Mouse (Mus musculus) frontal cortex, postnatal 36 days (tissue): ENCODE measurements at regions not wholly inside any gene's neighbourhood (a gene's known extent, or its start where the extent isn't known, plus 50 kb on each side); places are given as distances from the start of the nearest gene placed in this dataset.
A peak's percentile ranks its signal among the peaks of the same experiment; 100 is the strongest.

Source experiments
- DNase-seq, 2 experiments: peaks; one replicate each; pipeline ENCODE4 v3.0.0; 2022; ENCODE audit warnings: low spot score in 2 of 2

DNA sequence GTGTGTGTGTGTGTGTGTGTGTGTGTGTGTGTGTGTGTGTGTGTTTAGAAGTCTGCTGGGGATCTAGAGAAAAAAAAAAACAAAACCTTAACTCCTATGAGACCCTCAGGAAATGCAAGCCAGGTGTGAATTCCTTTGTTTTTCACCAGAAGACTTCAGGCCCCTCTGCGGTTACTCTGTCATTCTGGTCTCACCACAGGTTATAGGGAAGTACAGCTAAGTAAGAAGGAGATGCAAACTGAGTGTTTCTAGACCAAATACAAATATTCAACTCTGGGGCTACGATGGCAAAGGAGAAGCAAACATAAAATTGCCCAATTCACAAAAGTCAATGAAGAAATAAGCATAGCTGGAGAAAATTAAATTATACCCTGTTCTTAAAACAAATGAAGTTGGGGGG, 54.9 kb upstream of the Basp1 start:
- no peak for DNase-seq

DNA sequence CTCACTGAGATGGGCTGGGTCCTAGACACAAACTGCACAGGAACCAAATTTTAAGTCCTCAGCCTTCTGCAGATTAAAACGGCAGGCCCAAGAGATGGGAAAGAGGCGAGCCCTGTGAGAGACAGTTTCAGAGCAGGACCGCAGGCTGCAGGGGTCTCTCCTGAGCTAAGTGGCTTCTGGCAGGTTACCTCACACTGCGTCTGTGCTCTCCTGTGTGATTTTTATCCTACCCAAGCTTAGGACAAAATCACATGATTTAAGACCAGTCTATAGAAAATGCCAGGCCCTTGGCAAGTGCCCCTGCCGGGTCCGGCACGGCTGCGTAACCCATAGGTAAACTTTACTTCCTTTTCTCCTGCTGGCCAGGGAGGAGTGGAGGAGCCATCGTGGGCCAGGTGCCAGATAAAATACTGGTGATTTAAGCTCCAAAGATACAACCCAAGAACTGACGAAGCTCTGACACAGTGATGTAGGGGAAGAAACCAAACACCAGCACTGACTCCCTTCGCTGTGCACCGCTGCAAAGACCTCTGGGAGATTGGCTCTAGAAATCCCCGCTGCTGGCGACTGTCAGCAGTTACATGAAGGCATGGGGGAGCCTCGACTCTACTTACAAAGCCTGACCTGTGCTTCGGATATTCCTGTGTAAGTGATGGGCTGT, 55.8 kb upstream of the Basp1 start:
- no peak for DNase-seq

DNA sequence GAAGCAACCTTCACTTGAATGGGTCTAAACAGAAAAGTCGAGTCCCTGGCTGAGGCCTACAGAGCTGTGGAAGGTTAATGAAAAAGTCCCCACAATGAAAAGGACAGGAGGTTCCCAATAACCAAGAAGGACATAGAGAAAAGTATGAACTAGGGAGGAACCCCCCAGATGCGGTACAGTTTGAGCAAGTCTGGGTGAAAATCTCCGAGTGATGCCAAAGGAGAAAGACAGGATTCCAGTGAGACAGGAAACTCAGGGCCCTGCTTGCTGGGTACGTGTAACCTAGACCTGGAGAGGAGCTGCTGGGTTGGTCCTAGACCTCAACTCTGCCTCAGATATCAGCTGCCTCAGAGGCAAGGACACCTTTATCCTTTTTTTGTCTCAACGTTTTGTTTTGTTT, 57.8 kb upstream of the Basp1 start:
- DNase-seq: no peak

DNA sequence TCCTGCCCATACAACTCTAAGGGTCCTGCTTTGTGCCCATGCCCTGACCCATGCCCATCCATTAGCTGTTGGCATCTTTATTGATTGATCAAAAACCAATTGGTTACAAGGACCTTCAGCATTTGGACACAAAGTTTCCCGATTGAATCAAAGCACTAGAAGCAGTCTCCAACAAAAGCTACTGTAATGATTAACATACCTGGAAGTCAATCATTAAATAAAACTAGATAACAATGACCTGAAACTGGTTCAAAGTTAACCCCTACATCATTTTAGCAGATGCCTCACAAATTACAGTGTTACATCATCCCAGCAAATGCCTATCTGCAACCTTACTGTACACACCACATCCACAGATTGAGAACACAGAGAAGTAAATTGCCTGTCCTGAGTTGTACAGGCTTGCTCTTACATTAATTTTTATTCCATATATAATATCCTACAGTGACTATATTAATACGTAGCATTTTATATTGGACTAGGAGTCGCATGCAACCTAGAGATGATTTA, 59.7 kb upstream of the Basp1 start:
- DNase-seq: no peak

DNA sequence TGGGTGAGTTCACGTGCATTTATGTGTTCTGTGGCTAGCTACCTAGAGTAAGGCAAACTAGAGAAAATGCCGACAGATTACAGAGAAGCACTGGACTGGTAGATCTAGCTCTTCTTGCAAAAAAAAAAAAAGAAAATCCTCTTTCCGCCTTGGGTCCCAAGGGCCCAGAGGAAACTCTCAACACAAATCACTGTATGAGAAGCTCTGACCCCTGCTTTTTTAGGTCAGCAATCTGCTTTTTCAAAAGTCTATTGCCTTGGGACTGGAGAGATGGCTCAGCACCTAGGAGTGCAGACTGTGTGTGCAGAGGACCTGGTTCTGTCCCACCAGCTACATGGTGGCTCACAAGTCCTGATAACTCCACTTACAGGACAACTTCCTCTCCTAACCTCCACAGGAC, 60.5 kb upstream of the Basp1 start:
- DNase-seq: no peak

DNA sequence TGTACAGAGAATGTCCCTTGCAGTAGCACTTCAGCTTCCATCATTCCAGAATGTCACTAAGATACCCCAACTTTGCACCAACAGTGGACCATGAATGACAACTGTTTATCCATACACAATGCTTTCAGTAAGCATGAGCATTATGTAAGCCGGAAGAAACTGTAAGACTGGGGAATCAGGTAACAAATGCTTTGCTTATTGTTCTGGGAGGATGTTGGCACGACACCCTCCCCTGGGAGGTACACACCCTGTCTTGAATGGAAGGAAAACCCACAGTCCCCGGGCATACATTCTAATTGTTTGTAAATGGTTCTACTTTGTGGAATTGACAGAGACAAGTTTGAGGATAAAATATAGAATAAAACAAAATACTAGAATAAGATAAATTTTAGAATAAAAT, 69.0 kb upstream of the Basp1 start:
- DNase-seq: no peak

DNA sequence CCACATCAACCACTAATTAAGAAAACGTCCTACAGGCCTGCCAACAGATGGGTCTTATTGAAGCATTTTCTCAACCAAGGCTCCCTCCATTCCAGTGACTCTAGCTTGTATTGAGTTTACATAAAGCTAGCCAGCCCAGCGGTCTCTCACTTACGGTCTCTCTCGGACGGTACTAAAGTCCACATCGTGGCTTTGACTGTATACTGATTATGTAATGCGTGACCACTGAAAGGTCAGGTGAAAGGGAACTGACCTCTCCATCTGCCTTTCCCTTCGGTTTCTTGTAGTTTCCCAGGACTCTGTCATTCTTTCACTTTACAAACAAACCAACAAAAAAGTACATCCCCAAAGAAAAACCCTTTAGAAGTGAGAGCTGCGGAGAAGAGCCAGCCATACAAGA, 71.8 kb upstream of the Basp1 start:
- no peak for DNase-seq

DNA sequence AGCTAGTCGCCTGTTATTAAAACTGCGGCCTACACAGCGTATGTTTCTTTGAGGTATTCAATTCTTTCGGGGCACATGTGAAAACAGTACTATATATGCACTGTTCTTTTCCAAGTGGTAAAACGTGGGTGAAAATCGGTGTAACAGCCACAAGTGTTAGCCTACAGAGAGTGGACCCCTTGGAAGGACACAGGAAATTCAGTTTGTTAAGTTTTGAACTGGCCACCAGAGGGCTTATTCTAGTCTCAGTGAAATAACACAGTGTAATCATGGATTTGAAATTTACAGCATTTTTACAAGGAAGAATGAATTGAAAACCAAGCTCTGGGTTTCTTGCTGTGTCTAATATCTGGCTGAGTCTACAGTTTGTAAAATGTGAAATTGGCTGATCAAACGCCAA, 72.6 kb upstream of the Basp1 start:
- no peak for DNase-seq

DNA sequence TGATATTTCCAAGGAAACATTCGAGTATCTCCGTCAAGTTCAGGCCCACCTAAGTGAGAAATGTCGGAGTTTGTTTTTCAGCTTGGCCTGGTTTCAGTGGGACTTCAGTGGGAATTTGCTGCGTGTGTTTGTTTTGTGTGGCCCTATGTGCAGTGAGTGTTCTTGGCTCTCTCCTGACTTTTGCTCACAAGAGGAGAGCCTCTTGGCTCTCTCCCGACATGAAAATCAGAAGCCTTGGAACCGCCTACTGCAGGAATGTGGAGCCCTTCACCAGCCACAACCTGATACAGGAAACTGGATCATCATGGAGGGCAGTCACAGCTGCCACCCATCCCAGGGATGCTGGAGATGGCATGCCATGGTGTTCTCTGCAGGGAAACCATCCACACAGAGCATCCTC, 76.2 kb upstream of the Basp1 start:
- no peak for DNase-seq

DNA sequence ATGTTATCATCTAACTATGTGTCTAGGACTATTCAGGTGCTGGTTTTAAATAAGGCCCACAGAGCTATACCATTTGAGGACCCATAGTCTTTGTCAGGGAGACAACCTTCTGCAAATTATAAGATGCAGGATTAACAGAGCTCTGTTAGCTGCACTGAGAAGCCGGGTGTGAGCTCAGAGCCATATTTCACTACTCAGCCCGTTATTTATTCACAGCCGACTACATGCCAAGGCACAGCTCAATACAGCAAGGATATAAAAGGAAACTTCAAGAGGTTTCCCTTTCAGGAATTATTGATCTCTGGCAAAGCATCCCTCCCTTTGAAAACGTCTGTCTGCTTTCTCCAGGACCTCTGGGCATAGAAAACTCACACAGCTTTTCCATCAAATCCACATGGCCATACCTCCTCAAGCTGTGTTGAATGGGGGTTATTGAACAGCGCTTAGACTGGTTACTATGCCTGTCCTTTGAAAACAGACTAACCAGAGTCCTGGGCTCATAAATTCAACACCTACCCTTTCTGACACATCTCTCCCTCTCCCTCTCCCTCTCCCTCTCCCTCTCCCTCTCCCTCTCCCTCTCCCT, 78.7 kb upstream of the Basp1 start:
- DNase-seq: no peak

DNA sequence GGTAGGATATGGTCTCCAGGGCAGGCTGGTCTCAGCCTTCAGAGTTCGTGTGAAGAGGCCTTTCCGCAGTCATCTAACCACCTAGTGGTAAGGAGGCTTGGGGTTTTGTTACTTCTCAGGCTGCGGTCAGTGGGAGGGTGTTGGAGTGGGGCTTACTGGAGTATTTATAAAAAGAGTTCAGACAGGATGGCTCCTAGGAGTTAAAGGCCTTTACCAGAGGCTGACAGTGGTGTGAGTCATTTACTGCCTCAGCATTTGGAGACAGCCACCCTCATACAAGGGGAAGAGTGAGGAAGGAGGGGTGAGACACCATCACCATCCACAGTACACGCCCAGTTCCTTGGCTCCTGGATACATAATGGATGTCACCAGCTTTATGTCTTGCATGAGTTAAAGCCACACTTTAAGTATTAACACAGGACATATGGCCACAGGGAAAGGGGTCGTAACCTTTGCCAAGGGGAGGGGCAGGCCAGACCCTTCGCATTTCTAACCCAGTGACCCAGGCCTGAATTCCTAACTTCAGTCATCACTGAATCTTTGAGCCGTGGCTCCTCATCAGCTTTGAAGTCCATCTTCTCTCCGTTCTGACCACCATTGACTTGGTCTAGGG, 81.2 kb upstream of the Basp1 start:
- DNase-seq: no peak

DNA sequence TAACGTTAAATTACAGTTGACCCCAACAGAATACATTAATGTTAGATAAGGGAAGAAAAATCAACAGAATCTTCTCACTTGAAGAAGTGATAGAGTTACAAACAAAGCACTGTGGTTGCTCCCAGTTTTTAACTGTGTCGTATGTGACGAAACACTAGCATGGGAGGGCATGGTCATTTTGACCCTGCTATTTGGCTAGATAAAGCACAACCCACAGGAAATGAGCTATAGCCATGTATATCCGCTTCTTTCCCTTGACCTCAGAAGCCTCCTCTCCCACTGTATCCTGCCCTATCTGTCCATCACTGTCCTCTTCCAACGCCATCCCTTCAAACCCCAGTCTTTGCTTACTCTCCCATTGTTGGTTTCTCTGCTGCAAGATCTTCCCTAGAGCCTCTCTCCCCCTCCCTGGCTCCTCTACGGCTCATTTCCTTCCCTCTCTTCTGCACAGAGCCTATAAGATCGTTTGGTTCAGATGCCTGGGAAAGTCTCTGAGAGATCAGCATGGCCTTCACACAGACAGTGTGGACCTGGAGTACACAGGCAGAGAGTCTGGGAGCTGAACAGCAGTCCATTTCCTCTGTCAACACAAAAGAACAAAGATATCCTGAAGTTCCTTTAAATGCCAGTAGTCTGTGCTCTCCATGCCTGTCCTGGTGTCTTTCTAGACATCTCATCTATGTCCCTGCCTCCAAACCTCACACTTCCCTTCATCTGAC, 82.5 kb upstream of the Basp1 start:
- no peak for DNase-seq

DNA sequence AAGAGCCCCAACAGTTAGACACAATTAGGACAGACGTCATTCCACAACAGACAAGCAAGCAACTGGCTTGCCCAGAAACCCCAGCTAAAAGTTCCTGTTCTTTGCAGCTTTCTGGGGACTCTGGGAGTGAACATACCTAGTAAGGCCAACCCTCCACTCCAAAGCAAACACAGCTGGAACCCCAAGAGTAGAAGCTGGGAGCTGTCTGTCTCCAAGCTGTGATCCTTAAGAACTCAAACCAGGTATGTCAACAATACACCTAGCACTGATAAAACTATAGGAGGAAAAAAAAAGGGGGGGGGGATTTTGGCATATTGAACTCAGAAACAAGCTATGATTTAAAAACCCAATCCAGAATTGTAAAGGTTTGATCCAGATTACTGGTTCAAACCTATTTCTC, 84.2 kb upstream of the Basp1 start:
- no peak for DNase-seq

DNA sequence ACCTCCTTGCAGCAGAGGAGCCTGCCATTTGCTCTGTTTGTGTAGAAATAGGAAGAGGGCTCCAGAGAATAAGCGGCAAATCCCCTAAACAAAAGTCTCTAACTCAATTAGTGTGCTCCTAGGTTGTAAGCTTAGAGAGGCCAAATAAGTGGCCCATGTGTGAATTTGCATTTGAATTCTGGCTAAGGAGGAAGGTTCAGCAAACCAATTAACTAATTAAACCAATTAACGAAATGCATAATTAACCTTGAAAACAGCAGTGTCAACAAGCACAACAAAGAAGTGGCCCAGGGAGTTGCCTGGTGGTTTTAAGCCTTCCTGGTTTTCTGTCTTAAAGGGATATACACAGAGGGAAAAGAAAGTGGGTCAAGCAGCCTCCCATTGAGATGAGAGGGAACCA, 84.9 kb upstream of the Basp1 start:
- DNase-seq: no peak

DNA sequence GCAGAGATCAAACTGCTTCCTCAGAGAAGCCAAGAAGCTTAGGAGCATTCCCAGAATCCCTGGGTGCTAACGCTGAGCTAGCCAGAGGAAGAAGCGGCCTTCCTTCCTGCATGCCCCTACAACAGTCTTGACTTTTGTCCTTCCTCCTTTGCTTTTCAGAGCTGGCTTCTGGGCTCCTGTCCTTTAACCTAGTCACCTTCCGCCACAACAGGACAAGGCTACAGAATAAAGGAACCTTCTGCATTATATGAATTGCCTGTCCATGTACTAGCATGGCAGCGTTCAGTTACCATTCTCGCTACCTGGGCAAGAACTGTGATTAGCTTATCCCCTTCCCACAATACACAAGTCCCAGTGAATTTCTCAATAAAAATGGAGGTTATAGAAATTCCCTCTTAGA, 88.9 kb upstream of the Basp1 start:
- DNase-seq: no peak

DNA sequence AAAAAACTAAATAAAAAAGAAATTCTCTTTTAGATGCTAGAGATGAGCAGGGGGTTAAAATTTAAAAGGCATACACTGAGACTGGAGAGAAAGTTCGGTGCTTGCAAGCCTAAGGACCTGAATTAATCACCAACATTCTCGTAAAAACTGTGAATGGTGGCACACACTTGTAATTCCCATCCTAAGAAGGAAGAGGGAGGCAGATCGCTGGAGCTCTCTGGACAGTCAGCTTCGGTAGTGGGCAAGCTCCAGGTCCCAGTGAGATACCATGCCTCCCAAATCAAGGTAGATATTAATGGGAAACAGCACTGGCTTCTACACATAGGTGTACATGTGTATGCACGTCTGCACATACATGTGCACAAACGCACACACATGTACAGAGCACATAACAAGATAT, 89.5 kb upstream of the Basp1 start:
- DNase-seq: no peak

DNA sequence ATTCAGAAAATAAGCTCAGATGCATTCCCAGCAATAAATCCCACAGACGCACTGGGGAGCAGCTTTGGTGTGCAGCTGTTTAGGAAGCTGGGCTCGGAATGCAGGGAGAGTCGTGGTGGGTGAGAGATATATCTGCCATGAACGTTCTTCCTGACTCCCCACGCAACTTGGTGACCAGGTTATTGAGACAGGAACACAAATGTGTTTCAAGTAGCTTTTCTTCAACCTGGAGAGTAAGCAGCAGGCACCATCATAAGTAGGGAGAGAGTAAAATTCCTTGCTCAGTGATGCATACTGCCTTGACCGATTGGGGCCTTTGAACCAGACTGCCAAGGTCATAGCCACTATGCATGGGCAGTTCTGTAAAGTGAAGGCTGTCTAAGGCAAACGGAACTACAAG, 95.6 kb upstream of the Basp1 start:
- no peak for DNase-seq

DNA sequence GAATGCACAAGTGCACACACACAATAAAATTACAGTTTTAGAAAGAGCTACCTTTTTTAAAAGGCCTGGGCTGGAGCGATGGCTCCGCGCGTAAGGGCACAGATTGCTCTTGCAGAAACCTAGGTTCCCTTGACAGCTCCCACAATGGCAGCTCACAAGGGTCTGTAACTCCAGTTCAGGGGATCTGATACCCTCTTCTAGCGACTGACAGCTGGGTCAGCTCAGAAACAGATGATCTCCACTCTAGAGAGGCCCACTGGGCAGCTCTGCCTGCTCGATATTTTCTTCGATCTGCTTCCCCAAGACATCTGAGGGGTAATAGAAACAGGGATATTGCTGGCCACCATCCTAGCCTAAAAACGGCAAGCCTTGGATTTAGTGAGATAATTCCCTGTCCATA, 96.0 kb upstream of the Basp1 start:
- no peak for DNase-seq

DNA sequence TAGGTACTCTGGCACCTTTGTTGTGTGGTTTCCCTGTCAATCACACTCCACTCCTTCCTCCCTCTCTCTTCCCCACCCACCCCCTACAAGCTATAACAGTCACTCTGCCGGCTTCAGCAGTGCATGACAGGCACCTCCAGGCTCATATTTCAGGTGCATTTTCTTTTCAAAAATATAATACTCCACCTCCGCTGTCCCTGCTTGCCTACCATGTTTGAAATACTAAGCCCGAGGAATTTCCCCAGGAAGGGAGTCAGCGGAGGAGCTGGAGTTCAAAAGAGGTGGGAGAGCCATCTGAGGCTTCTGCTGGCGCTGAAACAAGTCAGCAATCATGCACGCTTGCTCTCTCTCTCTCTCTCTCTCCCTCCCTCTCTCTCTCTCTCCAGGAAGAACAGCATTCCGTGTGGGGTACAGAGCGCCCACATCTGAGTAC, 96.5 kb upstream of the Basp1 start:
- no peak for DNase-seq

DNA sequence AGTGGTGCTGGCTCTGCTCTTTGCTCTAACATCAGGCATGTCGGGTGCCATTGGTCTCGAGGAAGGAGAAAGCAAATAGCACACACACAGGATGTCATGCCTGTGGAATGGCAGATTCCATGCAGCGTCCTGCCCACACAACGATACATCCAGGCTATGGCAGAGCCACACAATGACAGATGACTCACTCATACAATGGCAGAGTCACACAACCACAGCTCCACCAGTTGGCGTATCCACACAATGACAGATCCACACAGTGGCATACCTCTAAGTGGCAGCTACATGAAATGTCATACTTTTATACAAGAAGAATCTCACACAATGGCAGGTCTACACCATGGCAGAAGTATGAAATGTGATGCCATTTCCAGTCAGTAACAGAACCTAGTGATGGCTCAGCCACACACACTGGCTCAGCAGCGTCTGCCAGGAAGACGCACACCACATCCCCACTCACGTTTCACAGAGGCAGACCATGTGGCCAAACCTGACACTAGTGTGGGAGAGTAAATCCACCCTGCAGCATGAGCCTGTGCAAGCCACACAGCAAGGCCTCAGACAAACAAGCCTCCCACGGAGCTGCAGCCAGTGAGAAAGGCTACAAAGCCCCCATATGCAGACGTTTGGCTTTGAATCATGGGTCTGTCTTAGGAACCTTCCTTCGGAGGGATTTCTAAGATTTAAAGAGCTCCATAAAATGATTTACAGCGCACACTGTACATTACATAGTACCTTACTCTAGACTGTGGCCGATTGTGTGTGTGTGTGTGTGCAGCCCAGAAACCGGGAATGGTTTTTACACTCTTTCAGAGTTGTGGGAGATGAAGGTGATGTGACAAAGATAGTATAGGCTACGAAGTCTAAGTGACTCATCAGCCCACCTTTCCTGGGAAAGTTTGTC, 104.0 kb upstream of the Myo10 start:
- DNase-seq: peak; percentile 25 to 26

DNA sequence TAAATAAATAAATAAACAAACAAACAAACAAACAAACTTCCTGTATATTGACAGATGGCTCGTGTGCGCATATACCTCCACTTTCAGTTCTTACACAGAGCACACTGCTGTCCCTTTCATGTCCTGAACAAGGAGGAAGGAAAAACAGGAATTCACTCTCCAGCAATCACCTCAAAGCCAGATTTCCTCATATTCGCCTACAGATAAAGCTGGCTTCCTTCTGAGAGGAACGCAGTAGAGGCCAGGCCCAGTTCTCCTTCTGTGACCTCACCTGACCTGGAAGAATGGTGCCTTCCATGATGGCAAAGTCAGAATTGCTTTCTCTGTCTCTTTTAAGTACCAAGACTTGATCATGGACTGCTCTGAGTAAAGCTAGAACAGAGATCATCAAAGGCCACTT, 98.1 kb upstream of the Myo10 start:
- DNase-seq: no peak

DNA sequence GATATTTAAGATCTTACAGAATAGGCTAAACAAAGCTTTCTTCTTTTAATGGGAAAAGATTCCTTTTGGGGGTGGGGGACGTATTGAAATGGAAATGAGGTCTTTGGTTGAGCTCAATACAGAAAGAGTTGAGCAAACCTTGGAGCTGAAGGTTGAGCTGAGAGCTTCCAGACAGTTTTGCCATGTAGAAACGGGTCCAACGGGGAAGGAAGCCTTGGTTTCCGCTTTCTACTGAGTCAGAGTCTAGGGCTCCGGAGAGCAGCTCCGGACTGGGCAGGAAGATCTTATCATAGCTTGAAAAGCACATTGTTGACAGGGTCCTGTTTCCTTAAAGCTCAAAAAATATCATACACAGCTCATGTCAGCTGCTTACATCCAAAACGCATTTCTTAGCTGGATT, 97.0 kb upstream of the Myo10 start:
- DNase-seq: no peak
